8 mouse cellular contexts compared by ENCODE assay signal in genomic region chr2:172934420-172934788, GRCm38 (mm10). TPM values are rescaled to one million over a fixed set of nuclear protein-coding genes. Genes with fewer than 3 reads are reported as not detected.
A peak's percentile ranks its signal among the peaks of the same experiment; 100 is the strongest.
DNase-seq lines count a peak whose midpoint lies in the region; ATAC-seq and TF ChIP-seq lines count a peak whose summit lies in the region.

No protein-coding gene starts in this region.

- H3K36me3 ChIP-seq in lung, embryonic 16.5 days (ENCODE audit: control insufficient read depth, insufficient read depth, low read length): no peaks in the 10 kb centered on the region
- no peaks in the 10 kb centered on the region for H3K36me3 ChIP-seq in limb, embryonic 13.5 days
- no peaks in the 10 kb centered on the region for H3K36me3 ChIP-seq in stomach, embryonic 15.5 days

- WGBS in lung, embryonic 16.5 days: 10% methylated on average over 8 of the region's 8 CpGs
- 2% methylated on average over 8 of the region's 8 CpGs for WGBS in limb, embryonic 13.5 days
- WGBS in stomach, embryonic 15.5 days: 14% methylated on average over 8 of the region's 8 CpGs

- no peaks in the 10 kb centered on the region for H3K9me3 ChIP-seq in lung, embryonic 16.5 days (ENCODE audit: control insufficient read depth, low read length)
- H3K9me3 ChIP-seq in limb, embryonic 13.5 days: no peaks in the 10 kb centered on the region
- no peaks in the 10 kb centered on the region for H3K9me3 ChIP-seq in stomach, embryonic 15.5 days

- intact Hi-C loops in gastrocnemius, adult 2 months (cut with DNase I): no loop called here

- ATAC-seq in lung, embryonic 16.5 days (ENCODE audit: low read depth): no peak
- ATAC-seq in limb, embryonic 13.5 days (ENCODE audit: low FRiP score, low read depth): no peak
- ATAC-seq in stomach, embryonic 15.5 days (ENCODE audit: insufficient read depth, low FRiP score, low read depth): no peak

- H3K4me2 ChIP-seq in lung, embryonic 16.5 days (ENCODE audit: low read depth, low read length): peak overlapping the region; percentile 53
- H3K4me2 ChIP-seq in limb, embryonic 13.5 days (replicated peaks): peak overlapping the region; percentile 97
- peak overlapping the region; percentile 51 for H3K4me2 ChIP-seq in stomach, embryonic 15.5 days

- TF ChIP-seq CTCF in gastrocnemius, adult 2 months (IDR thresholded peaks at IDR 0.05): no peak

- peaks cover 34% of the 10 kb centered on the region for H3K4me1 ChIP-seq in lung, embryonic 16.5 days (replicated peaks; ENCODE audit: control insufficient read depth, insufficient read depth, low read length)
- H3K4me1 ChIP-seq in limb, embryonic 13.5 days: peaks cover 91% of the 10 kb centered on the region
- peaks cover 68% of the 10 kb centered on the region for H3K4me1 ChIP-seq in stomach, embryonic 15.5 days

- no peak overlapping the region for H3K27ac ChIP-seq in gastrocnemius, adult 2 months
- H3K27ac ChIP-seq in lung, embryonic 16.5 days (ENCODE audit: low read length): peak overlapping the region; percentile 45
- peak overlapping the region; percentile 73 for H3K27ac ChIP-seq in limb, embryonic 13.5 days
- H3K27ac ChIP-seq in stomach, embryonic 15.5 days: peak overlapping the region; percentile 73

- no peak overlapping the region; the same call in 1 of the 2 replicates for H3K9ac ChIP-seq in lung, embryonic 16.5 days (ENCODE audit: low read length)
- H3K9ac ChIP-seq in limb, embryonic 13.5 days: 0 out of 2 replicates have a peak overlapping the region, but pooled peaks have one; percentile 1
- H3K9ac ChIP-seq in stomach, embryonic 15.5 days: no peak overlapping the region

- H3K27me3 ChIP-seq in lung, embryonic 16.5 days (ENCODE audit: control insufficient read depth, insufficient read depth, low read depth, low read length): peaks cover 18% of the 10 kb centered on the region
- peaks cover 4% of the 10 kb centered on the region; the same call in 1 of the 2 replicates for H3K27me3 ChIP-seq in limb, embryonic 13.5 days
- no peaks in the 10 kb centered on the region for H3K27me3 ChIP-seq in stomach, embryonic 15.5 days (replicated peaks)

- H3K4me3 ChIP-seq in gastrocnemius, adult 2 months: peak overlapping the region; percentile 48
- H3K4me3 ChIP-seq in lung, embryonic 16.5 days (ENCODE audit: low read length): peak overlapping the region; percentile 16
- peak overlapping the region; percentile 31 for H3K4me3 ChIP-seq in limb, embryonic 13.5 days
- no peak overlapping the region for H3K4me3 ChIP-seq in stomach, embryonic 15.5 days (replicated peaks)

- no peak for DNase-seq in gastrocnemius, adult 2 months
- no peak for DNase-seq in gastrocnemius, adult 8-10 months (ENCODE audit: low spot score in 2 of 2)
- no peak for DNase-seq in lung, postnatal 4 days
- DNase-seq in gastrocnemius, adult 18-20 months (ENCODE audit: low spot score): no peak
- no peak for DNase-seq in right cerebral cortex, postnatal 4 days

RNA-seq across cellular contexts. Expression of gene Bmp7, which starts 5.7 kb away (rescaled TPM):
- under 1 TPM; 0.23 to 0.45 TPM for total RNA-seq in gastrocnemius, adult 2 months (2021)
- total RNA-seq in gastrocnemius, adult 8-10 months (2022): 1 to 10 TPM in 1 of 4 experiments, under 1 TPM in 3; 0.10 to 1.4 (median 0.25) TPM
- polyA plus RNA-seq in lung, embryonic 16.5 days (2015; fragmentation: Nextera tagmentation; extraction: Ambion mirVana): 6.2 and 6.8 TPM in 2 replicates
- polyA plus RNA-seq in limb, embryonic 13.5 days (2015; fragmentation: Nextera tagmentation; extraction: Ambion mirVana): 32.5 and 33.7 TPM in 2 replicates
- 22.9 and 27.1 TPM in 2 replicates for polyA plus RNA-seq in stomach, embryonic 15.5 days (2015; fragmentation: Nextera tagmentation; extraction: Ambion mirVana)
- under 1 TPM; 0.45 to 0.68 TPM for total RNA-seq in gastrocnemius, adult 18-20 months (2021)

RNA-seq across cellular contexts. Expression of gene Spo11, which starts 43.1 kb away (rescaled TPM):
- not detected for total RNA-seq in gastrocnemius, adult 2 months (2021)
- not detected for total RNA-seq in gastrocnemius, adult 8-10 months (2022)
- polyA plus RNA-seq in lung, embryonic 16.5 days (2015; fragmentation: Nextera tagmentation; extraction: Ambion mirVana): 0.21 and 0.30 TPM in 2 replicates
- polyA plus RNA-seq in limb, embryonic 13.5 days (2015; fragmentation: Nextera tagmentation; extraction: Ambion mirVana): 1.4 and 1.5 TPM in 2 replicates
- 0.06 and 0.31 TPM in 2 replicates for polyA plus RNA-seq in stomach, embryonic 15.5 days (2015; fragmentation: Nextera tagmentation; extraction: Ambion mirVana)
- total RNA-seq in gastrocnemius, adult 18-20 months (2021): not detected
